Mouse (Mus musculus): ENCODE measurements around the gene 3110082J24Rik. TPM values are rescaled to one million over a fixed set of nuclear protein-coding genes. Genes with fewer than 3 reads are reported as not detected.

Gene 3110082J24Rik
- polyA plus RNA-seq, 1 experiment from 2014 or later = not detected

DNA sequence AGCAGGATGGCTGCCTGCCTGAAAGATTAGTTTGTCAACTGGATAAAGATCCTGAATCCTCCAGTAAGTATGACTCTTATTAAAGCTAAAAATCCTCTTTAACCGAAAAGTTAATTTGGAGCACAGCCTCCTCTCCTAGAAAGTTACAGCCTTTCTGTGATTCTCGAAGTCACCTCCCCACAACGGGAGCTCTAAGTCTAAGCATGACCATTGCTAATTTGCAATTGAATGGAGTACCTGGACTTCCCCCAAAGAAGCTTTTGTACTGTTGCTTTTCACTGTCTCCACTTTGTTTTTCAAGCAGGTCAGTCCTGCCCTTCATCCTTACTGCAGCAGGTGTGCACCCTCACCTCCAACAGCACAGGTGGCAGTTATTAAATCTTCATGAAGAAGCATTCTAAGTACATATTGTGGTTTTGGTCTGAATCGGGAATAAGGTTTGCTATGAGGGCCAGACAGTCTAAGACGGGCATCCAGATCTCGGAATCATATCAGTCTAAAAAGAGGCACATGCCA, 47.6 kb downstream of the 3110082J24Rik start:
- ATAC-seq (ENCODE audit: low FRiP score, low TSS enrichment) = no peak
- Histone ChIP-seq H3K9me3 (ENCODE audit: low read length) (no peaks in the 10 kb centered on the region), H3K36me3 (ENCODE audit: insufficient read depth, low read length) (peaks cover 31% of the 10 kb centered on the region), H3K27ac (ENCODE audit: low read length) (no peak overlapping the region), H3K4me2 (replicated peaks; ENCODE audit: low read depth, low read length) (no peak overlapping the region), H3K27me3 (ENCODE audit: insufficient read depth, low read length) (no peaks in the 10 kb centered on the region), H3K4me3 (ENCODE audit: low read length) (no peak overlapping the region), H3K4me1 (ENCODE audit: insufficient read depth, low read length) (no peaks in the 10 kb centered on the region), H3K9ac (replicated peaks; ENCODE audit: low read length) (no peak overlapping the region)
- WGBS = 88% methylated on average over 6 of the region's 6 CpGs

Other genes starting within 250 kb of the 3110082J24Rik start
- gene Il6, start 93.0 kb downstream of the 3110082J24Rik start, polyA plus RNA-seq (2015; fragmentation: Nextera tagmentation; extraction: Ambion mirVana) = 0.19 and 0.32 TPM in 2 replicates
- 282 and 287 TPM in 2 replicates for gene Tyms, start 32.5 kb downstream of the 3110082J24Rik start, polyA plus RNA-seq (2015; fragmentation: Nextera tagmentation; extraction: Ambion mirVana)
- gene Garem2, start 925 bp downstream of the 3110082J24Rik start, polyA plus RNA-seq (2015; fragmentation: Nextera tagmentation; extraction: Ambion mirVana) = 0.52 and 0.75 TPM in 2 replicates
- 170 and 179 TPM in 2 replicates for gene Hadha, start 49.1 kb upstream of the 3110082J24Rik start, polyA plus RNA-seq (2015; fragmentation: Nextera tagmentation; extraction: Ambion mirVana)
- gene Hadhb, start 49.2 kb upstream of the 3110082J24Rik start, polyA plus RNA-seq (2015; fragmentation: Nextera tagmentation; extraction: Ambion mirVana) = 169 and 194 TPM in 2 replicates
- gene Adgrf3, start 99.6 kb upstream of the 3110082J24Rik start, polyA plus RNA-seq (2015; fragmentation: Nextera tagmentation; extraction: Ambion mirVana) = 0.15 and 0.40 TPM in 2 replicates
- gene Selenoi, start 126.5 kb upstream of the 3110082J24Rik start, polyA plus RNA-seq (2015; fragmentation: Nextera tagmentation; extraction: Ambion mirVana) = 14.5 and 18.2 TPM in 2 replicates
- gene Drc1, start 175.3 kb upstream of the 3110082J24Rik start, polyA plus RNA-seq (2015; fragmentation: Nextera tagmentation; extraction: Ambion mirVana) = 0.16 and 0.49 TPM in 2 replicates

Measured in kidney, embryonic 16.5 days (tissue).